Mouse (Mus musculus) kidney, postnatal 10 days (tissue): ENCODE results near the gene Fcgr1.
"Not testable (repeated sequence)": the region's sequence is repeated elsewhere in the genome, so short reads cannot be mapped to it uniquely, and the experiment has no call there.

Experiments used
- DNase-seq: peaks from one replicate; pipeline ENCODE4 v3.0.0; 2021; ENCODE audit warnings: mixed read lengths

Fcgr1 gene

GRCm38 (mm10) chr3:96323806-96324205, 30.0 kb upstream of the Fcgr1 start:
- DNase-seq: not testable (repeated sequence)

- DNase-seq: no peak
Observed at GRCm38 (mm10) chr3:96322609-96323008, 28.8 kb upstream of the Fcgr1 start.

- no peak for DNase-seq
Observed at GRCm38 (mm10) chr3:96321891-96322290, 28.1 kb upstream of the Fcgr1 start.

- DNase-seq: not testable (repeated sequence)
Observed at GRCm38 (mm10) chr3:96320003-96320402, 26.2 kb upstream of the Fcgr1 start.

- DNase-seq: no peak
Observed at GRCm38 (mm10) chr3:96312341-96313098, 18.8 kb upstream of the Fcgr1 start.

- no peak for DNase-seq
Observed at GRCm38 (mm10) chr3:96309441-96309840, 15.7 kb upstream of the Fcgr1 start.

GRCm38 (mm10) chr3:96306506-96306905, 12.7 kb upstream of the Fcgr1 start:
- no peak for DNase-seq

- no peak for DNase-seq
Observed at GRCm38 (mm10) chr3:96302076-96302475, 8.3 kb upstream of the Fcgr1 start.

GRCm38 (mm10) chr3:96300706-96301529, 7.1 kb upstream of the Fcgr1 start:
- no peak for DNase-seq

GRCm38 (mm10) chr3:96299562-96299961, 5.8 kb upstream of the Fcgr1 start:
- DNase-seq: no peak

- DNase-seq: no peak
Observed at GRCm38 (mm10) chr3:96298360-96298759, 4.6 kb upstream of the Fcgr1 start.

- no peak for DNase-seq
Observed at GRCm38 (mm10) chr3:96293368-96293767, 401 bp downstream of the Fcgr1 start.

- DNase-seq: no peak
Observed at GRCm38 (mm10) chr3:96292641-96293040, 1.1 kb downstream of the Fcgr1 start.

- not testable (repeated sequence) for DNase-seq
Observed at GRCm38 (mm10) chr3:96290727-96291126, 3.0 kb downstream of the Fcgr1 start.

- DNase-seq: no peak
Observed at GRCm38 (mm10) chr3:96289201-96289600, 4.6 kb downstream of the Fcgr1 start.

GRCm38 (mm10) chr3:96287334-96287733, 6.4 kb downstream of the Fcgr1 start:
- not testable (repeated sequence) for DNase-seq

- DNase-seq: peak; percentile 51
Observed at GRCm38 (mm10) chr3:96284457-96284856, 9.3 kb downstream of the Fcgr1 start.

GRCm38 (mm10) chr3:96280660-96281059, 13.1 kb downstream of the Fcgr1 start:
- no peak for DNase-seq

- peak; percentile 95 for DNase-seq
Observed at GRCm38 (mm10) chr3:96277800-96278624, 15.8 kb downstream of the Fcgr1 start.

GRCm38 (mm10) chr3:96277428-96277799, 16.4 kb downstream of the Fcgr1 start:
- peak; percentile 62 for DNase-seq

GRCm38 (mm10) chr3:96273591-96274465, 19.9 kb downstream of the Fcgr1 start:
- DNase-seq: no peak
